Mouse (Mus musculus): ENCODE data around the gene Ubr4.
A peak's percentile ranks its signal among the peaks of the same experiment; 100 is the strongest.
"Not testable (repeated sequence)": the region's sequence is repeated elsewhere in the genome, so short reads cannot be mapped to it uniquely, and the experiment has no call there.

The Ubr4 gene

DNA sequence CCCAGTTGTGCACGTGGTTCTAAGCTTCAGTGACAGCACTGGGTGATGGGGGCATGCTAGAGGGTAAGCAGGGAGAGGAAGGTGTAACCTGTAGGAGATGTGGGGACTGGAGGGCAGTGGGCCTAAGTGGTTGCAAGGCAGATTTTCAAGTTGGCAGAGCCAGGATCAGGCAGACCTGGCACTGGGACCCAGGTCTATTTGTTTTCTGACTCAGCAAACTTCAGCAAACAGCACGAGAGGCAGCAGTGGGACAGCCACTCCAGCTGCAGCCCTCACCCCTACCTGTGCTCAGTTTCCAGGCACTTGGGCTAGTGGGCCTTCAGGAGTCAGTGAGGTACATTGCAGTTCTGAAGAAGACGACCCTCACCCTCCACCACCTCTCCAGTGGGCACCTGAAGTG, 4.8 kb downstream of the Ubr4 start:
- DNase-seq (ENCODE audit: low spot score): no peak

DNA sequence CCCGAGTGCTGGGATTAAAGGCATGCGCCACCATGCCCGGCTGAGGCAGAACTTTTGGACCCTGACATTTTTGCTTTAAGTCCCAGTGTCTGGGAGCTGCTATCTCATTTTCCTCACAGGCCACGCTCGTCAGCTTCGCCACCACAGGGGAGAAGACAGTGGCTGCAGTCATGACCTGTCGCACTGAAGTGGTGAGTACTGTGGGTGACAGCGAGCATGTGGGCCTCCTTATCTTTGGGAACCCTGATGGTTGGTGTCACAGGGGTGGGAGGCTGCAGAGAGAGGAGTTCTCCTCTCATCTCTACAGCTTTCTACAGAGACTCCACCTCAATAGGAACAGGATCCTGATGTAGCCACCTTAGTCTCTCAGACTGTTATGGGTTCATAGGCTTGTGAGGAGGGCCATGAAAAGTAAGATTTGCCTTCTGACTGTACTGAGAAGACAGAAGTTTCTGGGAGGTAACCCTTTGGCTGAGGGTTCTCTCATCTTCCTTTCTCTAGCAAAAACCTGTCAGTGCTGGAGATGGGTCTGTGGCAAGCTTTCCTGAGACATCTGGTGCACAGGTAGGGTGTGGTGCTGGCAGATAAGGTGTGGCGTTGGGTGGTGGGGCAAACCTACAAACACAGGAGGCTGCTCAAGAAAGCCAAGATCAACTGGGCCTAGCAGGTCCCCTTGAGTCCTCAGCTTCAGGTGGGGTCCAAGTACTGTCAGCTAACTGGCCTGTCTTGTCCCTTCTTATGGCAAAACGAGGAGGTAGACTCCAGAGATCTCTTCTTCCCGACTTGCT, 8.5 kb downstream of the Ubr4 start:
- DNase-seq (ENCODE audit: low spot score): no peak

DNA sequence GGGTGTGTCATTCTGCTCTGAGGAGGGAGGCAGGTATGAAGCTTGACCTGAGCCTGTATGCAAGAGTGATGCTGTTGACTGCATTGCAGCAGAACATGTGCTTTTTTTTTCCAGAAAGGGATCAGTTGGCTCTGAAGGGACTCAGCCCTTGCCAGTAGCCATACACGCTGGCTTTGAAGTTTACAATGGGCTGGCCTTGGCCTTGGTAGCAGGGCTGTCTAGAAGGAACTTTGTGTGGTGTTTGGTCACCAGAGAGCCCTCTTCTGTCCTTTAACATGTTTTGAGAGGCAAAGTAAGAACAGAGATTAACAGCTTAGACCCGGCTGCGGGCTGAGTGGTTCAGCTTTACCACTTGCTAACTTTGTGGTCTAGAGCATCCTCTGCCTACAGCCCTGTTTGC, 14.9 kb downstream of the Ubr4 start:
- DNase-seq (ENCODE audit: low spot score): no peak

DNA sequence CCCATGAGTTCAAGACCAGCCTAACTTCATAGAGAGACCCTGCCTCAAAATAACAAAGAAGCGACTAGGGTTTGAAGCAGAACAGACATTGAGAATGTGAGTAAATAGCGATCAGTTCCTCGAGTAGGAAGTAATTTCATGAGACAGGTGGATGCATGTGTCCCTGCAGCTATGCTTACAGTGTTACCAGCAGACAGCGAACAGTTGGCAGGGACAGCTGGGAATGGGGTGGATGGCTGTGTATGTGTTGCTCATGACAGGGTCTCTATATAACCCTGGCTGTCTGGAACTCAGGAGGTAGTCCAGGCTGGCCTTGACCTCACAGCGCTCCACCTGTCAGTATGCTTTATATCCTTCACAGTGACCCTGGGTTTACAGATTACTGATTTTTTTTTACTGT, 15.6 kb downstream of the Ubr4 start:
- no peak for DNase-seq (ENCODE audit: low spot score)

DNA sequence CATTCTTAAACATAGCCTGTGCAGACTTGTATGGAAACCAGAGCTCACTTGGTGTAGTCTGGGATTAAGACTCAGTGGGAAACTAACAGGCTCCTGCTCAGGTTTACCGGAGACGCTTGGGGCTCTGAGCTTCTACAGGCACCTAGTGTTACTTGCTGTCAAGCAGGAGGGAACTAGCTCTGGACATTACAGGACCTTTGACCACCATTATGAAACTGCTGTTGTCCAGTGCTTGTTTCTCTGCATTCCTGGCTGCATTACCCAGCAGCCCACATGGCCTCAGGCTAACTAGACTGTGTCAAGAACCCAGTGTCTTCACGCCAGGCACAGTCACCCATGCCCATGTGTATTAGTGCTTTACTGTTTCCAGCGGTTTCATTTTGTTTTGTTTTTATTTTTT, 20.7 kb downstream of the Ubr4 start:
- DNase-seq (ENCODE audit: low spot score): no peak

DNA sequence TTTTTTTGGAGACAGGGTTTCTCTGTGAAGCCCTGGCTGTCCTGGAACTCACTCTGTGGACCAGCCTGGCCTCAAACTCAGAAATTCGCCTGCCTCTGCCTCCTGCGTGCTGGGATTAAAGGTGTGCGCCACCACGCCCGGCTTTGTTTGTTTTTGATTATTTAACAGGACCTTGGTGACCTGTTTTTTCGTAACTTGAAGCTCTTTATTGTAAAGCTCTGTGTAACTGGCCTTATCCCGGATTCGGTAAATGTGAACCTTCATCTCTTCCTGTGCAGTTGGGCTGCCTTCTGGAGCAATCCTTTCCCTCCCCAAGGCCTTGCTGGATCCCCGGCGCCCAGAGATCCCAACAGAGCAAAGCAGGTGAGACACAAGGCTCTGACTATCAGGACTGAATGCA, 21.1 kb downstream of the Ubr4 start:
- DNase-seq (ENCODE audit: low spot score): no peak

DNA sequence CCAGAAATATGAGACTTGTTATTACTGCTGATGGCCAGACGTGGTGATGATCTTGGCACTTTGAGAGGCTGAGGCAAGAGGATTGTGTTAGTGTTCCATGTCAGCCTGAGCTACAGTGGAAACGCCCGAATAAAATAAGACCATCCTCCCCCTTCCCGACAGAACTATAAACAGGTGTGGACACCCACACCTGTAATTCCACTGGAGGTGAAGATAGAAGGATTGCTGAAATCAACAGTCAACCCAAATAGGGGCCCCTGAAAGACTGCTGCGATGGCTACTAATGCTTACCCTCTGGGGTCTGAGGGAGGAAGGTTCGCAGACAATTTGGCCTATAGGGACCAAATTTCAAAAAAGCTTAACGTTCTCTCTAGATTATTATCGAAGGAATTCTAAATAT, 27.3 kb downstream of the Ubr4 start:
- DNase-seq (ENCODE audit: low spot score): no peak

DNA sequence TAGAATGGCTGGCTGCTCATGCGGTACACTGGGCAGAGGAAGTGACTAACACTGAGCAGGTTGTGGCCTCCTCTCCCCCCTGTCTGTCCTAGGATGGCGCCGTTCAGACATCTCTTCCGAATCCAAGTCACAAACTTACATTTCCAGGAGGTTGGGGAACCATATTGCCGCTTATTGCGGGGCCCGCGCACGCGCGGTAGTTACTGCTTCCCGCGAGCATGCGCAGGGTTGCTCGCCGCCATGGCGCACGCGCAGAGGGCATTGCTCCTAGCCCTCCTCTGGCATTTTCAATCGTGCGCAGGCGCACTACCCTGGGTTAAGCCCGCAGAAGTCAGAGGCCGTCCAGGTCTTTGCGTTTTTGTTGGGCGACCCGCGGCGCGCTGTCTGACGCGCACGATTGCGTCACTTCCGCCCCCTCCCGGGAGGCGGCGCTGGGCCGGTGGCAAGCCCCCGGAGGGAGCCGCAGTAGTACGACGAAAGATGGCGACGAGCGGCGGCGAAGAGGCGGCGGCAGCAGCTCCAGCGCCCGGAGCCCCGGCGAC, 27.9 kb downstream of the Ubr4 start:
- peak; percentile 99 for DNase-seq (ENCODE audit: low spot score)

DNA sequence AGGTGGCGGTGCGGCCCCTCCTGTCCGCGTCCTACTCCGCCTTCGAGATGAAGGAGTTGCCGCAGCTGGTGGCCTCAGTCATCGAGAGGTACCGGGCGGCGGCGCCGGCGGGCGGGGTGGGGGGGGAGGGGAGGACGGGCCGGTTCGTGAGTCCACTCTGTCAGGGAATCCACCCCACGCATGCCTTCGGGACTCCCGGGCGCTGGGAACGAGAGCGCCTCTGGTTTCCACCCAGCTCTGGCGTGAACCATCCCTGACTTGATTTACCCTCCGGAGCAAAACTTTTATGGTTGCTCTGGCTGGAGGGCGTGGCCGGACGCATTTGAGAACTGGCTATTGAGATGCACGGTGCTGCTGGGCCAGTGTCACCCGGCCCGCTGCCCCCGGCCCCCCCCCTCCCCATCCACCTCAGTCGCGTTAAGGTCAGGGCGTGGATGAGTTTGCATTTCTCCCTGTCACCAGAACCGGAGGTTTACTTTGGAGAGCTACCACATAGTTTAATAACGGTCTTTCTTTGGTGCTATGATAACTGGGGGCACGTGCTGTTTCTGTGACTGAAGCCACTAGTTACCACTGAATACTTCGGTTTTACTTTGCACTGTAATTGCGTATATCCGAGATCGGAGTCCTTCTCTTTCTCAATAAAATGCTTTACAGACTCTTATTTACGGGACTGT, 28.5 kb downstream of the Ubr4 start:
- no peak for DNase-seq (ENCODE audit: low spot score)

DNA sequence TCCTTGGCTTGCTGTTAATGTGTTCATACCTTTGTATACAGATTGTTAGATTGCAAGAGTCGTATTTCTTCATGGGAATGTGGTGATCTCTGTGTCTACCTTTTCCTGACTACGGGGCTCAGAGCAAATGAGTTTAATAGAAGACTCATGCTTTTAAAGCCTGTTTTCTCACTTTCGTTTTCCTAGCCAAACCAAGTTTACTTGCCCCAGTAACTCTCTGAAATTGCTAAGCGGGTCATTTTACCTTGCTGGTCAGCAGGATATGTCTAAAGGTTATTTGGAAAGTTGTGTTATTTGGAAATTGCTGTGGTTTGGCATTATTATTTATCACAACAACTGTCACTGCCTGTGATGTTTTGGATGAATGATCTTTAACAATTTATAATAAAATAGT, 29.0 kb downstream of the Ubr4 start:
- DNase-seq (ENCODE audit: low spot score): no peak

DNA sequence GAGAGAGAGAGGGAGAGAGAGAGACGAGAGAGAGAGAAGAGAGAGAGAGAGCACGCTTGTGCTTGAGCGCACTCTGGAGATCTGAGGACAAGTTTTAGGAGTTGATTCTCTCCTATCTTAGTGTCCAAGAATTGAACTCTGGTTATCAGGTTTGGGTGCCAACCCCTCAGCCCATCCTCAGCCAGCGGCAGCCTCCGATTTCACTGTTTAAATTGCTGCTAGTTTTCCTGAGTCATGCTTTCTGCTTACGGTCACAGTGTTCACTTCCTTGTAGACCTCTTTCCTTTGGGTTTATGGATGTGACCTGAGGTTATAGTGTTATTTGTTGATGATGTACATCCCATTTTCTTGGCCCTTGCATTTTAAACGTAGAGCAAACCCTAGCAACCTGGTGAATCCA, 29.8 kb downstream of the Ubr4 start:
- DNase-seq (ENCODE audit: low spot score): no peak

DNA sequence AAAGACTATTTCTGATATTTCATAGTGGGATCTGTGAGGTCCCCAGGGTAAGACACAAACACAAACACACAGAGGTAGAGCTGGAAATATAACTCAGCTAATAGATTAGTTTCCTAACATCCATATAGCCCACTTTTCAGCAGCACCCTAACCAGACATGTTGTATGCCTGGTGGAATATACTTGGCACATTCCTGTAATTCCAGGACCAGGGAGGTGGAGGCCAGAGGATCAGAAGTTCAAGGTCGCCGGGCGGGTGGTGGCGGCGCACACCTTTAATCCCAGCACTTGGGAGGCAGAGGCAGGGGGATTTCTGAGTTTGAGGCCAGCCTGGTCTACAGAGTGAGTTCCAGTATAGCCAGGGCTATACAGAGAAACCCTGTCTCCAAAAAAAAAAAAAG, 33.4 kb downstream of the Ubr4 start:
- DNase-seq (ENCODE audit: low spot score): not testable (repeated sequence)

DNA sequence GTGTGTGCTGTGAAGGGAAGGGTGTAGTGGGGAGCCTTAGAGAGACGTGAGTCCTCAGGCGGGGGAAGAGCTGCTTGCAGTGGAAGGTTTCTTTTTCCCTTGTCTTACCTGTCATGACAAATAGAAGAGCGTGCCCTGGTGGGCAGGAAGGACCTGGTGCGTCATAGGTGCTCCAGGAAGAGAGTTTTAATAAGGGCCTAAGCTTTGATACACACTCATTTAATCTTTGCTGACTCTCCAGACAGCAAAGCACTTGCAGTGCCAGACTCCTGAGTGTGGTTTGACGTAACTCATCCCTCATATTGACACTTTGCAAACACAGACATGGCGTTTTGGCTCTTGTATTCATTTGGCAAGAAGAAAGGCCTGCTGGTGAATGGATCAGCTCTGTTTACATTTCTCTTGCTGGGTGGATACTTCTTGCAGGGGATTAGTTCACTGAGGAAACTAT, 34.5 kb downstream of the Ubr4 start:
- no peak for DNase-seq (ENCODE audit: low spot score)

DNA sequence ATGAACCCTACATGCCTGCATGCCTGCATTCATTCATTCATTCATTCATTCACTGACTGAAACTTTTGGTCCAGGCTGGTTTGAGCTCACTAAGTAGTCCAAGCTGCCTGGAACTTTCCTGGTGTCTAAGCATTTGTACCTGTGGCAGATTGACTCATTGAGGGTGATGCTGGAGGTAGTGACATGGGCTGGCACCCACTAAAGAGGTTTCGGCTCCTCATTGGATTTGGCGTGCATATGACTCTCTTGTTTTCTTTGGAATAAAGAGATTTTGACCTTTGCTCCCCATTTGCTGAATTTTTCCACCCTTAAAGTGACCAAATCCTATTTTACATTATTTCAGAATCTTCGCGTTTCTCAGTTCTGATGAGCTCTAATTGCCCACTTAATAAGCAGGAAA, 37.1 kb downstream of the Ubr4 start:
- no peak for DNase-seq (ENCODE audit: low spot score)

DNA sequence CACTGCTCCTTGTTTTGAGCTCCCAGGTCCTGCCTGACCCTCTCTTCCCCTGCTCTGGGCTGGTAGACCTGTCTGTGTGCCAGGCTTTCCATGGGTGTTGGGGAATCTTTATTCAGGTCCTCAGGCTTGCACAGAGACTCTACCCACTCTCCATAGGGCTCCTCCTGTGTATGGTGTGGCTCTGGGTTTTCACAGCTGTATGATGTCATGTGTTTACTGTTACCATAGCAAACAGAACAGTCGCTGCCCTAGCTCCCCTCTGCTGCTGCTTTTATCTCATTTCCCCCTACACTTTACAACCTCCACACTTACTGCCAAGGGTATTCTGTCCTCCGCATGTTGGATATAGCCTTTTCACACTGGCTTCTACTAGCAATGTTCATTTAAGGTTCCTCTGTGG, 43.0 kb downstream of the Ubr4 start:
- no peak for DNase-seq (ENCODE audit: low spot score)

DNA sequence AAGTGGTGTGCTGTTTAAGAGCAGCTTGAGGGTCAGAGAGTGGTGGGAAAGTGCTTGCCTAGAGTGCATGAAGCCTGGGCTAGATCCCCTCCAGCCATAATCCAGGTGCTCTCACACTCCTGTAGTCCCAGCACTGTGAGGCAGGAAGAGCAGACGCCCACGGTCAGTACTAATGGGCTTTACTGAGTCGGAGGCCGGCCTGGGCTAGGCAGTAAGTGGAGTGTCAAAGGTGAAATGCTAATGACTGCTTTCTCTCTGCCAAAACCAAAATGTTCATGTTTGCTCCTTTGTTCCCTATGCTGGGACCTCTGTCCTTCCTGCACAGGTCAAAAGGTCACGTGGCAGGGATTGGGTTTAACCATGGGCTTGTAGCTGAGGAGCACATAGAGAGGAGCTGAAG, 48.1 kb downstream of the Ubr4 start:
- DNase-seq (ENCODE audit: low spot score): no peak

DNA sequence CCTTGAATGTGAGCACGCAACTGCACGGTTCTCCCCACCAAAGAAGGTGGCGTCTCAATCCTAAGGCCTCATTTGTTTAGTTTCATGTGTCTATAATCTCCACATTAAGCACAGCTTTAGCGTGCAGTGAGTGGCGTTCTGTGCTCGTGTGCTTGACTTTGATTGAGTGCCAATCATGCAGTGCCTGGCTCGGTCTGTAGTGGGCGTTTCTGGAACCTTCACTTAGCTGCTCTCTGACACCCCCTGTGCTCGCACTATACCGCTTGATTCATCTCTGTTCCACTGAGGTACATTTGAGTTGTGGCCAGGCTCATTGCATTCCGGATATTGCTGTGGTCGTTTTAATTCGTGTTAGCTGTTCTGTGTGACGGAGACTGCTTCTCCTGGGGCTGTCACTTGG, 50.8 kb downstream of the Ubr4 start:
- DNase-seq (ENCODE audit: low spot score): no peak

DNA sequence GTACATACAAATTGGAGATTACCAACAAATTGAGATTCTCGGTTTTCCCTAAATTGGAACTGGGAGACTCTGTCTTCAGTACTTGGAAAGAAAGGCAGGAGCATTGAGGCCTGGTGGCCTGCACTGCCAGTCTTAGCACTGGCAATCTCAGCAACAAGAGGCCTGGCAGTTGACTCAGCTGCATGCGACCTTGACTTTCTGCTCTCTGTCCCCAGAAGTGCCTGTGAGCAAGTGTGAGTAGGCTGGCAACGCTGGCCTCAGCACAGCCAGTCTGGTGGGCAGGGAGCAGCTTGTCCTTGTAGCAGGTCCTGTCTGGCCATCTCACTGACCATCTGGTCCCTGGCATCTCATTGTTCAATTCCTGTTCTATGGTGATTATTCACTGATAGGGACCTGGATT, 58.9 kb downstream of the Ubr4 start:
- DNase-seq (ENCODE audit: low spot score): no peak

DNA sequence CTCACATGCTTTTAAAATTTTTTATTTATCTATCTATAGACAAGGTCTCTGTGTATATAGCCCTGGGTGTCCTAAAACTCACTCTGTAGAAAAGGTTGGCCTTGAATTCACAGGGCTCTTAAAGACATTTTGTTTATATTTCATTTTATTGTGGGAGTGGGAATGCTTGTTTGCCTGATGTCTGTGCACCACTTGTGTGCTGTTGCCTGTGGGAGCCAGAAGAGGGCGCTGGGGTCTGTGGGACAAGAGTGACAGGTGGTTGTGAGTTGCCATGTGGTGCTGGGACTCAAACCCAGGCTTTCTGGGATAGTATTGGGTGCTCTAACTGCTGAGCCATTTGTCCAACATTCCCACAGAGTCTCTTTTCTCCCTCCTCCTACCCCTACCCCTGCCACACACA, 65.5 kb downstream of the Ubr4 start:
- DNase-seq (ENCODE audit: low spot score): no peak

DNA sequence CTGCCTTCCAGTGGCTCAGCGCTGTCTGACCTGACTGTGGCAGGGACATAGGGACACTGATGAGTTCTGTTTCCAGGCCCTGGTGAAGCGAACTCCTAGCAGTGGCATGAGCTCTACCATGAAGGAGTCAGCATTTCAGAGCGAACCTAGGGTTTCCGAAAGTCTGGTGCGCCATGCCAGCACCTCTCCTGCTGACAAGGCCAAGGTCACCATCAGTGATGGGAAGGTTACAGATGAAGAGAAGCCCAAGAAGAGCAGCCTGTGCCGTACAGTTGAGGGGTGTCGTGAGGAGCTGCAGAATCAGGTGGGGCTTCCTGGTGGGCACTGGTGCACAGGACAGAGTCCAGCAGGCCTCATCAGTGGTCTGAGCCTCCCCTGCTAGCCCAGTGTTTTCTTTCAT, 69.2 kb downstream of the Ubr4 start:
- no peak for DNase-seq (ENCODE audit: low spot score)

DNA sequence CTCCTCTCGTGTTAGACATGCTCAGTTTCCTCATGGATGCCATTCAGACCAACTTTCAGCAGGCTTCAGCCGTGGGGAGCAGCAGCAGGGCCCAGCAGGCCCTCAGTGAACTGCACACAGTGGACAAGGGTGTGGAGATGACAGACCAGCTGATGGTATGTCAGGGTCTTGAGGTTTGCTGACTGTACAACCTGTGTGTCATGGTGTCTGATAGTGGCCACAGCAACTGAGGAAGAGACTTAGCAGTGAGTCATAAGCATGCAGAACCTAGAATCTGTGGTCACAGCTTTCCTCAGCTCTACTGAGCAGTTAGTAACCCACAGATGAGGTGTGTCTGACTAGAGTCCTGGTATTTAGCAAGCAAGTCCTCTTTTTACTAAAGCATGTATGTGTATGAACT, 70.0 kb downstream of the Ubr4 start:
- DNase-seq (ENCODE audit: low spot score): no peak

DNA sequence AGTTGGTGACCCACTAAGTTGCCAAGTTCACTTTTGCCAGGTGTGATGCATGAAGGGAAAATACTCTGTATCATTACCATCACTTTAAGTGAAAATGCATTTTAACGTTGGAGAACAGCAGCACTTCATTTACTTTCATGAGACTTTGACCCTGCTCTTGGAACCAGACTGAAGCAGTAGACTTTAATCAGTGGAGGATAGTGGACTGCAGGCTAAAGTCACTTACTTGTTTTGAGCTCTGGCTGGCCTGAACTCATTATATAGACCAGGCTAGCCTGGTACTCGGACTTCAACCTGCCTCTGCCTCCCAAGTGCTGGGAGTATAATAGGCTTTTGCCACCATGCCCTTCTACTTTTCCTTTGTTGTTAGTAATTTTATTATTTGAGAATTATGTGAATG, 70.9 kb downstream of the Ubr4 start:
- DNase-seq (ENCODE audit: low spot score): no peak

DNA sequence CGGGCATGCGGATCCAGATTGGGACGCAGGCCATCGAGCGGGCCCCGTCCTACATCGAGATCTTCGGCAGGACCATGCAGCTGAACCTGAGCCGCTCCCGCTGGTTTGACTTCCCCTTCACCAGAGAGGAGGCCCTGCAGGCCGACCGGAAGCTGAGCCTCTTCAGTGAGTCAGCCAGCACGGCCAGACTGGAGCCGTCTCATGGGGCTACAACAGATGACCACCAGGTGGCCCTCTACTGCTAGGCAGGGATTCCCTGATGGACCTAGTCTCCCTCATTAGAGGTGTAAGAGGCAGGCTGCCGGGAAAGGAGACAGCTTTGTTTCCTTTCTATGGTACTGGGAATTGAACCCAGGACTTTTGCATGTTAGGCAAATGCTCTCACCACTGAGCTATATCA, 77.8 kb downstream of the Ubr4 start:
- DNase-seq (ENCODE audit: low spot score): no peak

DNA sequence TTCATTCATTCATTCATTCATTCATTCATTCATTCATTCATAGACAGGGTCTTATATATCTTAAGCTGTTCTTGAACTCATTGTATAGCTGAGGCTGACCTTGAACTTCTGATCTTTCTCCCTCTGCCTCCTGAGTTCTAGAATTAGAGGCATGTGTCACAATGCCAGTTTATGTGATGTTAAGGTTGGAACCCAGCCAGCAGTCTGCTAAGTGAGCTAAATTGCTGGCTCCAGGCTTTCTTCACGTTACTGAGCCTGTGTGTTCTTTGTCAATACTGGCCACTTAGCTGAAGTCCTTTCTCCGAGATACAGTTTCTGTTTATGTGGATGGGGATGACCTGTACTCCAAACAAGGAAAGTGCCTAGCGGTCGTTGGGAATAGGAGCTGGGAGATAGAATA, 78.5 kb downstream of the Ubr4 start:
- no peak for DNase-seq (ENCODE audit: low spot score)

Measured in urinary bladder, postnatal 10 days (tissue).